Mouse (Mus musculus) forebrain, embryonic 15.5 days (tissue): ENCODE measurements around the gene Eps15. TPM values are rescaled to one million over a fixed set of nuclear protein-coding genes. Genes with fewer than 3 reads are reported as not detected.

Experiments
- ATAC-seq: fragments of 200-750 bp; cut with Nextera tagmentation; replicated peaks from 2 replicates; pipeline ENCODE4 v1.8.0; 2017; ENCODE audit warnings: mild to moderate bottlenecking, moderate TSS enrichment, moderate library complexity
- H3K27ac ChIP-seq: fragments of 300-500 bp; sonication (generic); replicated peaks from 2 replicates; pipeline ENCODE4 v1.5.1; 2015; ENCODE audit warnings: mild to moderate bottlenecking, inconsistent platforms
- H3K27me3 ChIP-seq: fragments of 300-500 bp; sonication (generic); 2 replicates; pipeline ENCODE4 v1.6.1; 2015; ENCODE audit warnings: inconsistent platforms
- H3K36me3 ChIP-seq: fragments of 300-500 bp; sonication (generic); 2 replicates; pipeline ENCODE4 v1.6.1; 2015; ENCODE audit warnings: mild to moderate bottlenecking, inconsistent platforms
- H3K4me1 ChIP-seq: fragments of 300-500 bp; sonication (generic); 2 replicates; pipeline ENCODE4 v1.6.1; 2015; ENCODE audit warnings: inconsistent platforms
- H3K4me2 ChIP-seq: fragments of 300-500 bp; sonication (generic); replicated peaks from 2 replicates; pipeline ENCODE4 v1.6.1; 2015; ENCODE audit warnings: mild to moderate bottlenecking, inconsistent platforms
- H3K4me3 ChIP-seq: fragments of 300-500 bp; sonication (generic); 2 replicates; pipeline ENCODE4 v1.5.1; 2015; ENCODE audit warnings: mild to moderate bottlenecking, inconsistent platforms
- H3K9ac ChIP-seq: fragments of 300-500 bp; sonication (generic); replicated peaks from 2 replicates; pipeline ENCODE4 v1.6.1; 2015; ENCODE audit warnings: mild to moderate bottlenecking, inconsistent platforms
- H3K9me3 ChIP-seq: fragments of 300-500 bp; sonication (generic); 2 replicates; pipeline ENCODE4 v1.6.1; 2016; ENCODE audit warnings: inconsistent platforms
- WGBS: fragments of 180-500 bp; shearing (Covaris S2); methylation state at CpG from one replicate; pipeline ENCODE4 v1.1.7; 2015; ENCODE audit warnings: mixed read lengths; 5-methylcytosine and 5-hydroxymethylcytosine counted together
- polyA plus RNA-seq: library from polyadenylated mRNA; unstranded; fragments of >200 nt; fragmentation: Nextera tagmentation; extraction: Ambion mirVana; gene quantifications from 2 replicates; pipeline ENCODE4 v1.2.1, GENCODE M21; 2015

Gene Eps15
- polyA plus RNA-seq, 1 experiment from 2014 or later: 39.6 TPM

GRCm38 (mm10) chr4:109427058-109427457 is 147.0 kb downstream of the Eps15 start:
- H3K36me3 ChIP-seq: no peaks in the 10 kb centered on the region
- WGBS: 67% methylated on average over 1 of the region's 1 CpGs
- H3K27me3 ChIP-seq: no peaks in the 10 kb centered on the region
- no peaks in the 10 kb centered on the region for H3K4me1 ChIP-seq
- H3K9me3 ChIP-seq: no peaks in the 10 kb centered on the region
- no peak overlapping the region for H3K4me2 ChIP-seq
- no peak overlapping the region for H3K9ac ChIP-seq
- H3K4me3 ChIP-seq: no peak overlapping the region
- H3K27ac ChIP-seq: no peak overlapping the region
- ATAC-seq: no peak

GRCm38 (mm10) chr4:109430250-109430649 is 150.2 kb downstream of the Eps15 start:
- H3K4me1 ChIP-seq: no peaks in the 10 kb centered on the region
- ATAC-seq: no peak
- H3K4me2 ChIP-seq: no peak overlapping the region
- no peaks in the 10 kb centered on the region for H3K36me3 ChIP-seq
- no peak overlapping the region for H3K4me3 ChIP-seq
- H3K27me3 ChIP-seq: no peaks in the 10 kb centered on the region
- no peak overlapping the region for H3K27ac ChIP-seq
- H3K9me3 ChIP-seq: no peaks in the 10 kb centered on the region
- WGBS: 90% methylated on average over 7 of the region's 7 CpGs
- no peak overlapping the region for H3K9ac ChIP-seq

GRCm38 (mm10) chr4:109430854-109431253 is 150.8 kb downstream of the Eps15 start:
- H3K27me3 ChIP-seq: no peaks in the 10 kb centered on the region
- no peaks in the 10 kb centered on the region for H3K4me1 ChIP-seq
- H3K4me3 ChIP-seq: no peak overlapping the region
- no peaks in the 10 kb centered on the region for H3K9me3 ChIP-seq
- 59% methylated on average over 13 of the region's 13 CpGs for WGBS
- H3K27ac ChIP-seq: no peak overlapping the region
- ATAC-seq: peak; percentile 38; the same call in 1 of the 2 replicates
- no peak overlapping the region for H3K4me2 ChIP-seq
- H3K9ac ChIP-seq: no peak overlapping the region
- no peaks in the 10 kb centered on the region for H3K36me3 ChIP-seq

GRCm38 (mm10) chr4:109432668-109433375 is 152.8 kb downstream of the Eps15 start:
- no peak overlapping the region for H3K4me2 ChIP-seq
- H3K36me3 ChIP-seq: no peaks in the 10 kb centered on the region
- no peaks in the 10 kb centered on the region for H3K4me1 ChIP-seq
- H3K27ac ChIP-seq: no peak overlapping the region
- H3K9me3 ChIP-seq: no peaks in the 10 kb centered on the region
- no peaks in the 10 kb centered on the region for H3K27me3 ChIP-seq
- no peak overlapping the region for H3K4me3 ChIP-seq
- no peak for ATAC-seq
- WGBS: 80% methylated on average over 16 of the region's 16 CpGs
- H3K9ac ChIP-seq: no peak overlapping the region

GRCm38 (mm10) chr4:109433641-109434040 is 153.6 kb downstream of the Eps15 start:
- Histone ChIP-seq H3K27me3 (no peaks in the 10 kb centered on the region), H3K4me3 (no peak overlapping the region), H3K27ac (no peak overlapping the region), H3K9ac (no peak overlapping the region), H3K36me3 (no peaks in the 10 kb centered on the region), H3K9me3 (no peaks in the 10 kb centered on the region), H3K4me2 (no peak overlapping the region), H3K4me1 (no peaks in the 10 kb centered on the region)
- no peak for ATAC-seq
- 85% methylated on average over 6 of the region's 6 CpGs for WGBS

- no peaks in the 10 kb centered on the region for H3K36me3 ChIP-seq
- H3K9me3 ChIP-seq: no peaks in the 10 kb centered on the region
- WGBS: 93% methylated on average over 1 of the region's 1 CpGs
- H3K27me3 ChIP-seq: no peaks in the 10 kb centered on the region
- H3K9ac ChIP-seq: no peak overlapping the region
- H3K4me1 ChIP-seq: no peaks in the 10 kb centered on the region
- no peak overlapping the region for H3K27ac ChIP-seq
- no peak for ATAC-seq
- H3K4me3 ChIP-seq: no peak overlapping the region
- H3K4me2 ChIP-seq: no peak overlapping the region
These were observed 154.2 kb downstream of the Eps15 start for GRCm38 (mm10) chr4:109434256-109434655.

Other genes with a start within 250 kb of the Eps15 start
- 76.7 and 78.5 TPM in 2 replicates for gene Osbpl9, start 78.0 kb upstream of the Eps15 start, polyA plus RNA-seq
- gene Calr4, start 45.8 kb upstream of the Eps15 start, polyA plus RNA-seq: 0.38 and 0.80 TPM in 2 replicates
- 0.50 and 0.71 TPM in 2 replicates for gene Ttc39a, start 126.4 kb downstream of the Eps15 start, polyA plus RNA-seq
- gene Rnf11, start 204.5 kb downstream of the Eps15 start, polyA plus RNA-seq: 54.6 and 62.6 TPM in 2 replicates